Mouse (Mus musculus) midbrain, embryonic 11.5 days (tissue): ENCODE results near the gene Igsf23. TPM values are rescaled to one million over a fixed set of nuclear protein-coding genes. Genes with fewer than 3 reads are reported as not detected.
"Not testable (repeated sequence)": the region's sequence is repeated elsewhere in the genome, so short reads cannot be mapped to it uniquely, and the experiment has no call there.

Experiments
- ATAC-seq: fragments of 200-750 bp; cut with Nextera tagmentation; 2 replicates; pipeline ENCODE4 v1.8.0; 2017; ENCODE audit warnings: moderate TSS enrichment, moderate library complexity; ENCODE audit not compliant: low FRiP score
- DNase-seq: peaks from one replicate; pipeline ENCODE4 v3.0.0; 2015; ENCODE audit warnings: low spot score; ENCODE audit errors: missing footprints
- H3K27ac ChIP-seq: fragments of 300-500 bp; sonication (generic); 2 replicates; pipeline ENCODE4 v1.5.1; 2014; ENCODE audit warnings: low read depth, low read length
- H3K27me3 ChIP-seq: fragments of 300-500 bp; sonication (generic); 2 replicates; pipeline ENCODE4 v1.6.1; 2014; ENCODE audit warnings: mild to moderate bottlenecking, low read length, moderate library complexity, mixed read lengths; ENCODE audit not compliant: control insufficient read depth, insufficient read depth
- H3K36me3 ChIP-seq: fragments of 300-500 bp; sonication (generic); 2 replicates; pipeline ENCODE4 v1.6.1; 2014; ENCODE audit warnings: mild to moderate bottlenecking, low read length, moderate library complexity, mixed read lengths; ENCODE audit not compliant: control insufficient read depth, insufficient read depth
- H3K4me1 ChIP-seq: fragments of 300-500 bp; sonication (generic); 2 replicates; pipeline ENCODE4 v1.6.1; 2014; ENCODE audit warnings: low read length; ENCODE audit not compliant: control insufficient read depth, insufficient read depth
- H3K4me2 ChIP-seq: fragments of 300-500 bp; sonication (generic); 2 replicates; pipeline ENCODE4 v1.6.1; 2014; ENCODE audit warnings: mild to moderate bottlenecking, moderate library complexity
- H3K4me3 ChIP-seq: fragments of 300-500 bp; sonication (generic); 2 replicates; pipeline ENCODE4 v1.5.1; 2014; ENCODE audit warnings: low read depth, low read length
- H3K9ac ChIP-seq: fragments of 300-500 bp; sonication (generic); 2 replicates; pipeline ENCODE4 v1.6.1; 2014; ENCODE audit warnings: low read length
- H3K9me3 ChIP-seq: fragments of 300-500 bp; sonication (generic); 2 replicates; pipeline ENCODE4 v1.6.1; 2016; ENCODE audit warnings: low read length; ENCODE audit not compliant: control insufficient read depth
- WGBS: fragments of 180-500 bp; shearing (Covaris S2); extraction: QIAGEN DNeasy Blood & Tissue Kit; methylation state at CpG from one replicate; pipeline ENCODE4 v1.1.7; 2014; 5-methylcytosine and 5-hydroxymethylcytosine counted together
- polyA plus RNA-seq: library from polyadenylated mRNA; unstranded; fragments of >200 nt; fragmentation: Nextera tagmentation; extraction: Ambion mirVana; gene quantifications from 2 replicates; pipeline ENCODE4 v1.2.1, GENCODE M21; 2014

Igsf23 gene
- polyA plus RNA-seq, result 0.20 TPM in 1 of 2 replicates, not detected in the other

GRCm38 (mm10) chr7:19950589-19950988 lies at the start of gene Igsf23:
TSS of gene Igsf23 (minus strand) at chr7:19950756.
- ATAC-seq (no peak), DNase-seq (no peak)
- Histone ChIP-seq H3K9me3 (no peaks in the 10 kb centered on the region), H3K4me3 (no peak within 1 kb of the TSS), H3K27ac (no peak within 1 kb of the TSS), H3K36me3 (no peaks in the 10 kb centered on the region), H3K4me1 (0 out of 2 replicates have a peak, but pooled peaks cover 3% of the 10 kb centered on the region), H3K9ac (no peak within 1 kb of the TSS), H3K27me3 (no peaks in the 10 kb centered on the region), H3K4me2 (no peak within 1 kb of the TSS)
- WGBS, result 52% methylated on average over 9 of the region's 9 CpGs

DNA sequence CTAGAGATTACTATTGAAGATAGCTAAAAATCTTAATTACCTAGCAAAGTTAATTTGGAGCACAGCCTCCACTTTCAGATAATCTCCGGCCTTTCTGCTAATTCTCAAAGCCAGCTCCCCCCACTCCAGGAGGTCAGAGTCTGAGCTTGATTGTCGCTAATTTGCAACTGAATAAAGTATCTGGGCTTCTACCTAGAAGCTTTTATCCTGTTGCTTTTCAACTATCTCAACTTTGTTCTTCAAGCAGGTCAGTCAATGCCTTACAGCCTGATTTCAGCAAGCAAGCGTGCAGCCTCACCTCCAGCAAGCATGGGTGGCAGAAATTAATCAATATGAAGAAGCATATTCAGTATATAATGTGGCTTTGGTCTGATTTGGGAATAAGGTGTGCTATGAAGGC lies 46.2 kb upstream of the Igsf23 start:
- not testable (repeated sequence) for H3K27ac ChIP-seq, ATAC-seq, H3K4me2 ChIP-seq, H3K4me1 ChIP-seq, H3K9ac ChIP-seq, H3K27me3 ChIP-seq, DNase-seq, H3K4me3 ChIP-seq, H3K36me3 ChIP-seq, H3K9me3 ChIP-seq
- WGBS, result 59% methylated on average over 3 of the region's 3 CpGs

DNA sequence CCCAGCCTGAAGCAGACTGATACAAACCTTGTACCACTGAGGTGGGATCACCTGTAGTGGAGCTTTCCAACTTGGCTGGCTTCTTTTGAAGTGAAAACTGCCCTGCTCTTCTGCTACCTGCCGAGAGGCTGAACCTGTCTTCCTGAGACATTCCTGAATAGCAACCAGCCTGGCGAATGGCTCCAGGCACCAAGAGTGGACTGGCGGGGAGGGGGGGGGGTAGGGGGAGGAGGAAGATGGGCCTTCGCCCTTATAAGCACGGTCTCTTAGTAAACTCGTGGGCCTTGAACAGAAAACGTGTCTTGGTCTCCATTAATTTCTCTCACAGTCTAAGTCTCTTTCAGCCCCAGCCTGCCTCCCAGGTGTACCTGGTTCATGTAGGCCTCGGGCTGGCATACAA lies 40.6 kb upstream of the Igsf23 start, which contains the start of gene Nlrp9b:
Nlrp9b (plus strand) TSS at position 301 of the 400 bp plus-strand sequence.
- not testable (repeated sequence) for DNase-seq, H3K36me3 ChIP-seq, H3K27me3 ChIP-seq, H3K4me1 ChIP-seq, H3K9me3 ChIP-seq, H3K4me2 ChIP-seq, ATAC-seq, H3K9ac ChIP-seq, H3K27ac ChIP-seq, H3K4me3 ChIP-seq
- 73% methylated on average over 8 of the region's 8 CpGs for WGBS

- no peaks in the 10 kb centered on the region for H3K4me1 ChIP-seq
- no peaks in the 10 kb centered on the region for H3K36me3 ChIP-seq
- 88% methylated on average over 4 of the region's 4 CpGs for WGBS
- no peak overlapping the region for H3K4me2 ChIP-seq
- H3K9ac ChIP-seq, result no peak overlapping the region
- H3K27me3 ChIP-seq, result no peaks in the 10 kb centered on the region
- ATAC-seq (no peak), DNase-seq (no peak)
- H3K4me3 ChIP-seq, result no peak overlapping the region
- H3K9me3 ChIP-seq, result peaks cover 18% of the 10 kb centered on the region
- no peak overlapping the region for H3K27ac ChIP-seq
Observed at GRCm38 (mm10) chr7:19971516-19971915, 21.0 kb upstream of the Igsf23 start.

DNA sequence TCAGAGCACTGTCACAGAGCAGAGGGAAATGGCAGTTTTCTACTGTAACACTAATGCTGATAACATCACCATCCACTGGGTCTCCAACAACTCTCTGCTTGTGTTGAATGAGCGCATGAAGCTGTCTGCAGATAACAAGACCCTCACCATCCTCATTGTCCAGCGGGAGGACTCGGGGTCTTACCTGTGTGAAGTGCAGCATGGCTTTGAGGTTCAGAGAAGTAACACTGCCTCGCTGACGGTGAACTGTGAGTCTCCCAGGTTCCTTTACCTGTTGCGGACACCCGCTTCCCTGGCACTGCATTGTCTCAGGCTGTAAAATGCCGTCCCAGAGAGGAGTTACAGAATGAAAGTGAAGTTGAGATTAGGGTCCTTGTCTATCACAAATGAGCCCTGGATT lies 19.6 kb upstream of the Igsf23 start:
- Histone ChIP-seq H3K4me1 (no peaks in the 10 kb centered on the region), H3K27me3 (no peaks in the 10 kb centered on the region), H3K4me2 (no peak overlapping the region), H3K9ac (no peak overlapping the region), H3K4me3 (no peak overlapping the region), H3K36me3 (no peaks in the 10 kb centered on the region), H3K27ac (no peak overlapping the region), H3K9me3 (peaks cover 15% of the 10 kb centered on the region)
- DNase-seq (no peak), ATAC-seq (no peak)
- 92% methylated on average over 8 of the region's 8 CpGs for WGBS

DNA sequence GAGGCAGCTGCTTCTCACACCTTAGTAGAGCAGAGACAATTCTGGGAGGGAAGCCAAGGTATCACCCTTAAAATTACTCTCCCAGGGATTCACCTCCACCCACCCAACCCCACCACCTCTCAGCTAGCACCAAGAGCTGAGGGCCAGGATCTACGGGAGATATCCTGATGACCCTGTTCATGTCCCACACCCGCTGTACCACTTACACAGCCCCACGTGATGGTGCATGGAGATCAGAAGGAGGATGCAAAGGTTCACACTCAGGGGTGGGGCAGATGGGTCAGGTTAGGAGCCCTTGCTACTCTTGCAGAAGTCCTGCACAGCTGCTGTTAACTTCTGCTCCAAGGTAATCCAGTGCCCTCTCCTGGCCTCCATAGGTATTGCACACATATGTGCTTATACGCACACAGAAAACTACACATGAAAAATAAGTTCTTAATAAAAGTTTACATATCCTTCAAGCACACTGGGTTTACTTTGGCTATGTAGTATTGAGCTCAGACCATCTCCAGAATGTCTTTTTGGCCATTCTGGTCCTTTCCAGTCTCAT lies 19.1 kb upstream of the Igsf23 start:
- Histone ChIP-seq H3K27ac (no peak overlapping the region), H3K9ac (no peak overlapping the region), H3K36me3 (no peaks in the 10 kb centered on the region), H3K4me1 (no peaks in the 10 kb centered on the region), H3K27me3 (no peaks in the 10 kb centered on the region), H3K4me2 (no peak overlapping the region), H3K9me3 (peaks cover 15% of the 10 kb centered on the region), H3K4me3 (no peak overlapping the region)
- DNase-seq, result no peak
- WGBS, result 94% methylated on average over 4 of the region's 4 CpGs
- no peak for ATAC-seq

- Histone ChIP-seq H3K27ac (no peak overlapping the region), H3K4me2 (no peak overlapping the region), H3K36me3 (no peaks in the 10 kb centered on the region), H3K9ac (no peak overlapping the region), H3K9me3 (peaks cover 15% of the 10 kb centered on the region), H3K4me3 (no peak overlapping the region), H3K27me3 (no peaks in the 10 kb centered on the region), H3K4me1 (no peaks in the 10 kb centered on the region)
- WGBS, result 65% methylated on average over 3 of the region's 3 CpGs
- ATAC-seq (no peak), DNase-seq (no peak)
Observed at GRCm38 (mm10) chr7:19969106-19969505, 18.6 kb upstream of the Igsf23 start.

DNA sequence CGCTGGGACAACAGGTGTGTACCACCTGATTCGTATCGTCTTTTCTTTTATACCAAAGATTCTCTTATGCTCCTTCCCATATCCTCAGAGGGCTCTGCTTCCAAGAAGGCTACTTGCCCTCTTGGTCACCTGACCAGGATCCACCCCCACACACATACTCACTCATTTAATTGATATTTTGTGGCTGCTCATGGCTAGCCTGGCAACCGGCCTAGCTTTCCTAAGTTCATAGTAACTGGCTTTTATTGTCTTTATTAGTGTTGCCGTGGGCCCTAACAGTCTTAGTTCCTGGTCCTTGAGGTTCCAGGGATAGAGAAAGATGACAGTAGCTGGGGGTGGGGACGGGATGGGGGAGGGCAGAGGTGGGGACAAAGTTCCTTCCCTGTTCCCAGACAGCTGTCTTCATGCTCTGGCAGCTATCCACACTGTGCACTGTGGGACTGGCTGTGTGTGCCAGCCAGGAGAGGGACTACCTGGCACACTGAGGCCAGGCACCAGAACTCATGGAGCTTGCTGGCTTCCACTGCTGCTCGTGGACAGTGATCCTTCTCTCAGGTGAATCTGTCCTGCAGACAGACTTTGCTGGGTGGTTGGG lies 14.5 kb upstream of the Igsf23 start, which contains the start of gene Ceacam20:
Ceacam20 (plus strand) TSS at position 428 of the 595 bp plus-strand sequence.
- ATAC-seq, result no peak
- Histone ChIP-seq H3K27ac (no peak within 1 kb of the TSS), H3K9me3 (peaks cover 10% of the 10 kb centered on the region), H3K4me3 (no peak within 1 kb of the TSS), H3K4me1 (no peaks in the 10 kb centered on the region), H3K4me2 (no peak within 1 kb of the TSS), H3K9ac (no peak within 1 kb of the TSS), H3K36me3 (no peaks in the 10 kb centered on the region), H3K27me3 (no peaks in the 10 kb centered on the region)
- DNase-seq, result no peak
- 80% methylated on average over 7 of the region's 7 CpGs for WGBS

GRCm38 (mm10) chr7:19962423-19962822 lies 11.9 kb upstream of the Igsf23 start:
- H3K4me3 ChIP-seq, result no peak overlapping the region
- WGBS, result 74% methylated on average over 1 of the region's 1 CpGs
- no peaks in the 10 kb centered on the region for H3K4me1 ChIP-seq
- no peak for DNase-seq
- H3K27me3 ChIP-seq, result no peaks in the 10 kb centered on the region
- H3K4me2 ChIP-seq, result no peak overlapping the region
- no peaks in the 10 kb centered on the region for H3K36me3 ChIP-seq
- H3K9ac ChIP-seq, result no peak overlapping the region
- no peaks in the 10 kb centered on the region for H3K9me3 ChIP-seq
- ATAC-seq, result no peak
- no peak overlapping the region for H3K27ac ChIP-seq
